In genomic region chr1:75680366-75680765, GRCm38 (mm10) we compare ENCODE assay signal across 14 mouse cellular contexts.
DNase-seq lines count a peak whose midpoint lies in the region; ATAC-seq and TF ChIP-seq lines count a peak whose summit lies in the region.
"Had no signal": no experiment of that assay in that cellular context is flagged by ENCODE, and none has a peak within 500 bp of the region (broad histone marks: within the 10 kb centered on the region; RNA-seq: fewer than 3 reads in every experiment).

No protein-coding gene starts in this region.

- peaks cover 5% of the 10 kb centered on the region; the same call in 1 of the 2 replicates for H3K9me3 ChIP-seq in kidney, embryonic 15.5 days (replicated peaks)
- no peaks in the 10 kb centered on the region for H3K9me3 ChIP-seq in forebrain, postnatal 0 days (ENCODE audit: low read length)
- H3K9me3 ChIP-seq in midbrain, embryonic 14.5 days (ENCODE audit: control insufficient read depth, low read length), result peaks cover 7% of the 10 kb centered on the region; the same call in 1 of the 2 replicates
- 0 out of 2 replicates have a peak, but pooled peaks cover 4% of the 10 kb centered on the region for H3K9me3 ChIP-seq in intestine, embryonic 16.5 days (ENCODE audit: control insufficient read depth, low read length)
- H3K9me3 ChIP-seq: intestine, embryonic 15.5 days had no signal

- H3K4me1 ChIP-seq in kidney, embryonic 15.5 days, result peaks cover 11% of the 10 kb centered on the region; the same call in 1 of the 2 replicates
- H3K4me1 ChIP-seq in forebrain, postnatal 0 days (ENCODE audit: insufficient read depth), result 0 out of 2 replicates have a peak, but pooled peaks cover 4% of the 10 kb centered on the region
- H3K4me1 ChIP-seq in midbrain, embryonic 14.5 days (ENCODE audit: control insufficient read depth, insufficient read depth, low read length), result 0 out of 2 replicates have a peak, but pooled peaks cover 6% of the 10 kb centered on the region
- no peaks in the 10 kb centered on the region for H3K4me1 ChIP-seq in intestine, embryonic 16.5 days (ENCODE audit: control insufficient read depth, insufficient read depth, low read length)
- H3K4me1 ChIP-seq: intestine, embryonic 15.5 days had no signal

- no peak overlapping the region for H3K27ac ChIP-seq in kidney, embryonic 15.5 days
- H3K27ac ChIP-seq in forebrain, postnatal 0 days (ENCODE audit: low read depth, low read length), result no peak overlapping the region
- no peak overlapping the region for H3K27ac ChIP-seq in midbrain, embryonic 14.5 days (replicated peaks; ENCODE audit: low read depth, low read length)
- H3K27ac ChIP-seq in intestine, embryonic 16.5 days (ENCODE audit: low read length), result no peak overlapping the region
- H3K27ac ChIP-seq: embryonic facial prominence, embryonic 15.5 days; heart, adult 2 months; intestine, embryonic 15.5 days had no signal

- TF ChIP-seq CTCF in forebrain, postnatal 0 days (IDR thresholded peaks at IDR 0.05; ENCODE audit: low read depth), result no peak

- H3K27me3 ChIP-seq in kidney, embryonic 15.5 days, result no peaks in the 10 kb centered on the region
- H3K27me3 ChIP-seq in forebrain, postnatal 0 days (ENCODE audit: insufficient read depth, low read length), result no peaks in the 10 kb centered on the region
- no peaks in the 10 kb centered on the region for H3K27me3 ChIP-seq in midbrain, embryonic 14.5 days (ENCODE audit: control insufficient read depth, insufficient read depth, low read length)
- no peaks in the 10 kb centered on the region for H3K27me3 ChIP-seq in intestine, embryonic 16.5 days (replicated peaks; ENCODE audit: control insufficient read depth, insufficient read depth, low read length)
- H3K27me3 ChIP-seq: embryonic facial prominence, embryonic 15.5 days; intestine, embryonic 15.5 days; Patski had no signal

- peak; percentile 30 for DNase-seq in embryo, embryonic 10 days (ENCODE audit: low spot score)
- no peak for DNase-seq in embryo, embryonic 9.5 days (ENCODE audit: extremely low spot score)
- no peak for DNase-seq in kidney, adult 9 months
- peak; percentile 21 for DNase-seq in forebrain, postnatal 0 days
- peak; percentile 40 for DNase-seq in midbrain, embryonic 14.5 days
- no peak for DNase-seq in cerebellum, postnatal 36 days
- DNase-seq: cerebellum, adult 9-11 months; heart, adult 2 months; thymus, postnatal 36 days had no signal

- no peak for ATAC-seq in kidney, embryonic 15.5 days (replicated peaks; ENCODE audit: low FRiP score)
- ATAC-seq in forebrain, postnatal 0 days, result peak; percentile 55; the same call in 1 of the 2 replicates
- ATAC-seq in midbrain, embryonic 14.5 days (ENCODE audit: low FRiP score, low TSS enrichment), result no peak
- ATAC-seq in intestine, embryonic 16.5 days, result no peak
- ATAC-seq: intestine, embryonic 15.5 days; Patski had no signal

- H3K4me3 ChIP-seq in kidney, embryonic 15.5 days (replicated peaks), result no peak overlapping the region
- H3K4me3 ChIP-seq in forebrain, postnatal 0 days (ENCODE audit: low read depth, low read length), result no peak overlapping the region
- H3K4me3 ChIP-seq in midbrain, embryonic 14.5 days (replicated peaks; ENCODE audit: low read depth, low read length), result no peak overlapping the region
- H3K4me3 ChIP-seq in intestine, embryonic 16.5 days (ENCODE audit: low read length), result no peak overlapping the region
- H3K4me3 ChIP-seq: embryonic facial prominence, embryonic 15.5 days; heart, adult 2 months; intestine, embryonic 15.5 days had no signal

- H3K4me2 ChIP-seq in kidney, embryonic 15.5 days, result peak overlapping the region; percentile 27; the same call in 1 of the 2 replicates
- peak overlapping the region; percentile 24 for H3K4me2 ChIP-seq in forebrain, postnatal 0 days (ENCODE audit: low read depth)
- H3K4me2 ChIP-seq in midbrain, embryonic 14.5 days (ENCODE audit: low read length), result peak overlapping the region; percentile 22; the same call in 1 of the 2 replicates
- no peak overlapping the region for H3K4me2 ChIP-seq in intestine, embryonic 16.5 days (ENCODE audit: low read depth, low read length)
- H3K4me2 ChIP-seq: embryonic facial prominence, embryonic 15.5 days; intestine, embryonic 15.5 days had no signal

- H3K36me3 ChIP-seq in kidney, embryonic 15.5 days, result no peaks in the 10 kb centered on the region
- H3K36me3 ChIP-seq in forebrain, postnatal 0 days (ENCODE audit: insufficient read depth), result no peaks in the 10 kb centered on the region
- no peaks in the 10 kb centered on the region for H3K36me3 ChIP-seq in midbrain, embryonic 14.5 days (ENCODE audit: control insufficient read depth, insufficient read depth, low read length)
- H3K36me3 ChIP-seq in intestine, embryonic 16.5 days (ENCODE audit: control insufficient read depth, insufficient read depth, low read length), result no peaks in the 10 kb centered on the region
- H3K36me3 ChIP-seq: embryonic facial prominence, embryonic 15.5 days; intestine, embryonic 15.5 days had no signal

- H3K9ac ChIP-seq in kidney, embryonic 15.5 days, result no peak overlapping the region
- peak overlapping the region; percentile 28; the same call in 1 of the 2 replicates for H3K9ac ChIP-seq in forebrain, postnatal 0 days
- no peak overlapping the region for H3K9ac ChIP-seq in midbrain, embryonic 14.5 days (replicated peaks; ENCODE audit: low read length)
- H3K9ac ChIP-seq in intestine, embryonic 16.5 days (ENCODE audit: low read depth, low read length), result no peak overlapping the region
- H3K9ac ChIP-seq: embryonic facial prominence, embryonic 15.5 days; intestine, embryonic 15.5 days had no signal

- WGBS in kidney, embryonic 15.5 days, result 9% methylated on average over 10 of the region's 10 CpGs
- 9% methylated on average over 10 of the region's 10 CpGs for WGBS in forebrain, postnatal 0 days
- 6% methylated on average over 10 of the region's 10 CpGs for WGBS in midbrain, embryonic 14.5 days
- 25% methylated on average over 10 of the region's 10 CpGs for WGBS in intestine, embryonic 16.5 days

Comparison
In these comparisons a context has a peak if more than half of its experiments do, and no peak if none do; other contexts are left out.
1. DNase-seq: peak in embryo, embryonic 10 days (single experiment), forebrain, postnatal 0 days (single experiment) and midbrain, embryonic 14.5 days (single experiment); none in embryo, embryonic 9.5 days (single experiment), kidney, adult 9 months (single experiment) and cerebellum, postnatal 36 days (0 of 2).